Mouse (Mus musculus): ENCODE measurements around the gene Zfp746.
"Not testable (repeated sequence)": the region's sequence is repeated elsewhere in the genome, so short reads cannot be mapped to it uniquely, and the experiment has no call there.

Zfp746 gene

GRCm38 (mm10) chr6:48086471-48086878, at the start of gene Zfp746:
Gene Zfp746, minus strand, starts transcription at chr6:48086593.
- DNase-seq, result peak; percentile 98 to 99

GRCm38 (mm10) chr6:48121092-48121491, 34.7 kb upstream of the Zfp746 start:
- not testable (repeated sequence) for DNase-seq

- no peak for DNase-seq
Measured at GRCm38 (mm10) chr6:48116036-48116435, 29.6 kb upstream of the Zfp746 start.

- peak; percentile 35 to 38 for DNase-seq
Measured at GRCm38 (mm10) chr6:48086957-48087715, 743 bp upstream of the Zfp746 start.

- DNase-seq, result peak; percentile 73 to 77
Measured at GRCm38 (mm10) chr6:48085521-48086404, 630 bp downstream of the Zfp746 start.

GRCm38 (mm10) chr6:48083733-48084191, 2.6 kb downstream of the Zfp746 start:
- no peak for DNase-seq

GRCm38 (mm10) chr6:48081952-48082351, 4.4 kb downstream of the Zfp746 start:
- DNase-seq, result no peak

GRCm38 (mm10) chr6:48081021-48081420, 5.4 kb downstream of the Zfp746 start:
- no peak for DNase-seq

- DNase-seq, result peak; percentile 18 to 28
Measured at GRCm38 (mm10) chr6:48073316-48073715, 13.1 kb downstream of the Zfp746 start.

GRCm38 (mm10) chr6:48067492-48067891, 18.9 kb downstream of the Zfp746 start:
- no peak for DNase-seq

GRCm38 (mm10) chr6:48065587-48066075, 20.8 kb downstream of the Zfp746 start:
- no peak for DNase-seq

GRCm38 (mm10) chr6:48064451-48064850, 21.9 kb downstream of the Zfp746 start:
- DNase-seq, result no peak

GRCm38 (mm10) chr6:48063940-48064339, 22.5 kb downstream of the Zfp746 start:
- DNase-seq, result no peak

GRCm38 (mm10) chr6:48060895-48061294, 25.5 kb downstream of the Zfp746 start:
- DNase-seq, result no peak

GRCm38 (mm10) chr6:48060421-48060820, 26.0 kb downstream of the Zfp746 start:
- no peak for DNase-seq

- no peak for DNase-seq
Measured at GRCm38 (mm10) chr6:48052136-48052535, 34.3 kb downstream of the Zfp746 start.

GRCm38 (mm10) chr6:48051666-48052065, 34.7 kb downstream of the Zfp746 start:
- no peak for DNase-seq

- DNase-seq, result peak; percentile 21 to 34
Measured at GRCm38 (mm10) chr6:48049273-48050065, 36.9 kb downstream of the Zfp746 start.

GRCm38 (mm10) chr6:48048426-48049272, 37.7 kb downstream of the Zfp746 start, which contains the start of gene Zfp777:
Gene Zfp777, minus strand, starts transcription at chr6:48048911.
- DNase-seq, result peak; percentile 88

GRCm38 (mm10) chr6:48047450-48048351, 38.7 kb downstream of the Zfp746 start:
- peak; percentile 36 to 47 for DNase-seq

GRCm38 (mm10) chr6:48047114-48047449, 39.3 kb downstream of the Zfp746 start:
- DNase-seq, result peak in 1 of 2 experiments; percentile 30

Data from B cell, adult 2 months (primary cell).